Mouse (Mus musculus) embryonic facial prominence, embryonic 14.5 days (tissue): ENCODE data around the gene Vps33a. TPM values are rescaled to one million over a fixed set of nuclear protein-coding genes. Genes with fewer than 3 reads are reported as not detected.

Experiments
- ATAC-seq: fragments of 200-750 bp; cut with Nextera tagmentation; 2 replicates; pipeline ENCODE4 v1.8.0; 2017; ENCODE audit warnings: low read depth, moderate number of reproducible peaks, moderate TSS enrichment
- DNase-seq: peaks from one replicate; pipeline ENCODE4 v3.0.0-alpha.2; 2015; ENCODE audit warnings: low spot score
- H3K27ac ChIP-seq: fragments of 300-500 bp; sonication (generic); replicated peaks from 2 replicates; pipeline ENCODE4 v1.5.1; 2014; ENCODE audit warnings: low read depth, mild to moderate bottlenecking, low read length, moderate library complexity
- H3K27me3 ChIP-seq: fragments of 300-500 bp; sonication (generic); replicated peaks from 2 replicates; pipeline ENCODE4 v1.6.1; 2014; ENCODE audit warnings: low read length; ENCODE audit not compliant: control insufficient read depth, insufficient read depth
- H3K36me3 ChIP-seq: fragments of 300-500 bp; sonication (generic); 2 replicates; pipeline ENCODE4 v1.6.1; 2014; ENCODE audit warnings: low read length, mixed read lengths; ENCODE audit not compliant: control insufficient read depth, insufficient read depth
- H3K4me1 ChIP-seq: fragments of 300-500 bp; sonication (generic); 2 replicates; pipeline ENCODE4 v1.6.1; 2014; ENCODE audit warnings: antibody characterized with exemption, low read length; ENCODE audit not compliant: control insufficient read depth, insufficient read depth
- H3K4me2 ChIP-seq: fragments of 300-500 bp; sonication (generic); 2 replicates; pipeline ENCODE4 v1.6.1; 2014; ENCODE audit warnings: low read depth, mild to moderate bottlenecking, low read length, moderate library complexity, mixed read lengths
- H3K4me3 ChIP-seq: fragments of 300-500 bp; sonication (generic); 2 replicates; pipeline ENCODE4 v1.5.1; 2014; ENCODE audit warnings: low read depth, mild to moderate bottlenecking, low read length
- H3K9ac ChIP-seq: fragments of 300-500 bp; sonication (generic); 2 replicates; pipeline ENCODE4 v1.6.1; 2014; ENCODE audit warnings: low read depth, mild to moderate bottlenecking, low read length, moderate library complexity, mixed read lengths
- H3K9me3 ChIP-seq: fragments of 300-500 bp; sonication (generic); 2 replicates; pipeline ENCODE4 v1.6.1; 2016; ENCODE audit warnings: low read length; ENCODE audit not compliant: control insufficient read depth
- WGBS: fragments of 180-500 bp; shearing (Covaris S2); extraction: QIAGEN DNeasy Blood & Tissue Kit; methylation state at CpG from one replicate; pipeline ENCODE4 v1.1.7; 2014; 5-methylcytosine and 5-hydroxymethylcytosine counted together
- polyA plus RNA-seq: library from polyadenylated mRNA; unstranded; fragments of >200 nt; fragmentation: Nextera tagmentation; extraction: Ambion mirVana; gene quantifications from 2 replicates; pipeline ENCODE4 v1.2.1, GENCODE M21; 2014

Gene Vps33a
- polyA plus RNA-seq = 23.8 and 30.2 TPM in 2 replicates

GRCm38 (mm10) chr5:123572357-123573186 is at the start of gene Vps33a:
Gene Vps33a, minus strand, starts transcription at chr5:123573038.
- no peaks in the 10 kb centered on the region for H3K9me3 ChIP-seq
- WGBS = 2% methylated on average over 42 of the region's 54 CpGs
- H3K9ac ChIP-seq = peak within 1 kb of the TSS; percentile 85
- ATAC-seq (peak; percentile 95), DNase-seq (peak; percentile 99)
- peak within 1 kb of the TSS; percentile 98 for H3K4me3 ChIP-seq
- peaks cover 19% of the 10 kb centered on the region for H3K36me3 ChIP-seq
- H3K4me2 ChIP-seq = peak within 1 kb of the TSS; percentile 93
- peaks cover 6% of the 10 kb centered on the region; the same call in 1 of the 2 replicates for H3K4me1 ChIP-seq
- H3K27me3 ChIP-seq = no peaks in the 10 kb centered on the region
- H3K27ac ChIP-seq = no peak within 1 kb of the TSS; the same call in 1 of the 2 replicates

- Histone ChIP-seq H3K9me3 (no peaks in the 10 kb centered on the region), H3K27me3 (no peaks in the 10 kb centered on the region), H3K9ac (no peak overlapping the region), H3K4me1 (no peaks in the 10 kb centered on the region), H3K27ac (no peak overlapping the region), H3K36me3 (peaks cover 55% of the 10 kb centered on the region), H3K4me3 (no peak overlapping the region), H3K4me2 (no peak overlapping the region)
- DNase-seq (no peak), ATAC-seq (no peak)
- 73% methylated on average over 13 of the region's 13 CpGs for WGBS
These were observed 49.6 kb upstream of the Vps33a start for GRCm38 (mm10) chr5:123622421-123622820.

- no peaks in the 10 kb centered on the region for H3K27me3 ChIP-seq
- H3K4me2 ChIP-seq = no peak overlapping the region
- no peak for ATAC-seq
- H3K9ac ChIP-seq = no peak overlapping the region
- no peaks in the 10 kb centered on the region for H3K9me3 ChIP-seq
- H3K27ac ChIP-seq = no peak overlapping the region
- no peak overlapping the region for H3K4me3 ChIP-seq
- peaks cover 79% of the 10 kb centered on the region for H3K36me3 ChIP-seq
- DNase-seq = no peak
- no peaks in the 10 kb centered on the region for H3K4me1 ChIP-seq
- WGBS = 80% methylated on average over 2 of the region's 2 CpGs
These were observed 45.7 kb upstream of the Vps33a start for GRCm38 (mm10) chr5:123618558-123618957.

GRCm38 (mm10) chr5:123614246-123614645 is 41.4 kb upstream of the Vps33a start:
- DNase-seq (no peak), ATAC-seq (no peak)
- Histone ChIP-seq H3K27ac (no peak overlapping the region), H3K27me3 (no peaks in the 10 kb centered on the region), H3K4me1 (no peaks in the 10 kb centered on the region), H3K9ac (no peak overlapping the region), H3K4me2 (no peak overlapping the region), H3K9me3 (no peaks in the 10 kb centered on the region), H3K4me3 (no peak overlapping the region), H3K36me3 (peaks cover 77% of the 10 kb centered on the region)
- 92% methylated on average over 22 of the region's 24 CpGs for WGBS

- Histone ChIP-seq H3K9me3 (no peaks in the 10 kb centered on the region), H3K36me3 (peaks cover 82% of the 10 kb centered on the region), H3K4me3 (no peak overlapping the region), H3K4me1 (no peaks in the 10 kb centered on the region), H3K27ac (no peak overlapping the region), H3K27me3 (no peaks in the 10 kb centered on the region), H3K4me2 (no peak overlapping the region), H3K9ac (no peak overlapping the region)
- 28% methylated on average over 4 of the region's 4 CpGs for WGBS
- DNase-seq = peak; percentile 74
- ATAC-seq = peak; percentile 70; the same call in 1 of the 2 replicates
These were observed 37.0 kb upstream of the Vps33a start for GRCm38 (mm10) chr5:123609843-123610242.

- Histone ChIP-seq H3K4me1 (no peaks in the 10 kb centered on the region), H3K9ac (no peak overlapping the region), H3K4me2 (no peak overlapping the region), H3K27ac (no peak overlapping the region), H3K4me3 (no peak overlapping the region), H3K9me3 (no peaks in the 10 kb centered on the region), H3K27me3 (no peaks in the 10 kb centered on the region), H3K36me3 (peaks cover 79% of the 10 kb centered on the region)
- DNase-seq (no peak), ATAC-seq (no peak)
- WGBS = 93% methylated on average over 7 of the region's 7 CpGs
These were observed 36.6 kb upstream of the Vps33a start for GRCm38 (mm10) chr5:123609416-123609815.

GRCm38 (mm10) chr5:123607211-123607669 is 34.4 kb upstream of the Vps33a start:
- no peak for ATAC-seq
- no peak overlapping the region for H3K27ac ChIP-seq
- H3K36me3 ChIP-seq = peaks cover 72% of the 10 kb centered on the region

GRCm38 (mm10) chr5:123603496-123603895 is 30.7 kb upstream of the Vps33a start:
- H3K4me2 ChIP-seq = no peak overlapping the region
- 61% methylated on average over 11 of the region's 11 CpGs for WGBS
- H3K27me3 ChIP-seq = no peaks in the 10 kb centered on the region
- H3K27ac ChIP-seq = no peak overlapping the region
- H3K9me3 ChIP-seq = no peaks in the 10 kb centered on the region
- H3K36me3 ChIP-seq = peaks cover 63% of the 10 kb centered on the region; the same call in 1 of the 2 replicates
- ATAC-seq = no peak
- H3K4me3 ChIP-seq = no peak overlapping the region
- no peaks in the 10 kb centered on the region for H3K4me1 ChIP-seq
- no peak overlapping the region for H3K9ac ChIP-seq
- no peak for DNase-seq

More at GRCm38 (mm10) chr5:123607211-123607669, 34.4 kb upstream of the Vps33a start:
- 77% methylated on average over 3 of the region's 3 CpGs for WGBS
- Histone ChIP-seq H3K4me2 (no peak overlapping the region), H3K9me3 (no peaks in the 10 kb centered on the region), H3K4me1 (no peaks in the 10 kb centered on the region), H3K9ac (no peak overlapping the region), H3K4me3 (no peak overlapping the region), H3K27me3 (no peaks in the 10 kb centered on the region)
- no peak for DNase-seq
